Comparison of ENCODE assay signal across 15 mouse cellular contexts in genomic region chr17:67193728-67194127, GRCm38 (mm10).
"Had no signal": no experiment of that assay in that cellular context is flagged by ENCODE, and none has a peak within 500 bp of the region (broad histone marks: within the 10 kb centered on the region; RNA-seq: fewer than 3 reads in every experiment).

No protein-coding gene starts in this region.

- H3K4me3 ChIP-seq: lung, embryonic 15.5 days; midbrain, embryonic 13.5 days; midbrain, embryonic 15.5 days; neural tube, embryonic 12.5 days had no signal

- H3K4me2 ChIP-seq: lung, embryonic 15.5 days; midbrain, embryonic 11.5 days; midbrain, embryonic 13.5 days; midbrain, embryonic 15.5 days; neural tube, embryonic 12.5 days had no signal

- H3K9me3 ChIP-seq: lung, embryonic 15.5 days; midbrain, embryonic 13.5 days; midbrain, embryonic 15.5 days; neural tube, embryonic 12.5 days had no signal

- H3K27me3 ChIP-seq: lung, embryonic 15.5 days; midbrain, embryonic 13.5 days; midbrain, embryonic 15.5 days; neural tube, embryonic 12.5 days had no signal

- H3K9ac ChIP-seq: liver, embryonic 14.5 days; lung, embryonic 15.5 days; midbrain, embryonic 13.5 days; midbrain, embryonic 15.5 days; neural tube, embryonic 12.5 days had no signal

- H3K36me3 ChIP-seq: lung, embryonic 15.5 days; midbrain, embryonic 13.5 days; midbrain, embryonic 15.5 days; neural tube, embryonic 12.5 days had no signal

- H3K27ac ChIP-seq: liver, embryonic 14.5 days; lung, embryonic 15.5 days; macrophage; midbrain, embryonic 13.5 days; midbrain, embryonic 15.5 days; neural tube, embryonic 12.5 days had no signal

- DNase-seq: lung, adult 2 months; lung, postnatal 14 days; lung, postnatal 36 days; right cerebral cortex, postnatal 25 days; right cerebral cortex, postnatal 4 days; spleen, adult 18-20 months; thymus, adult 18-20 months had no signal

- H3K4me1 ChIP-seq: midbrain, embryonic 13.5 days; midbrain, embryonic 15.5 days; neural tube, embryonic 12.5 days had no signal

- ATAC-seq: lung, postnatal 0 days; midbrain, embryonic 13.5 days; midbrain, embryonic 15.5 days had no signal
